Mouse (Mus musculus) brain, adult 10 weeks (tissue): ENCODE data around the gene Gal3st2. TPM values are rescaled to one million over a fixed set of nuclear protein-coding genes. Genes with fewer than 3 reads are reported as not detected.

ENCODE experiments used
- polyA plus RNA-seq: library from polyadenylated mRNA; stranded (reverse); fragments of 350-450 nt; fragmentation: Illumina TruSeq; extraction: RNeasy Lipid Tissue Mini Kit (QIAGEN cat#74804); gene quantifications from one replicate; pipeline ENCODE4 v1.2.3, GENCODE M21; 2015; ENCODE audit warnings: low read depth, low replicate concordance

The Gal3st2 gene
- not detected for polyA plus RNA-seq

GRCm38 (mm10) chr1:93861048-93861447 lies at the start of gene Gal3st2:
Gene Gal3st2 (plus strand): TSS chr1:93861306.

DNA sequence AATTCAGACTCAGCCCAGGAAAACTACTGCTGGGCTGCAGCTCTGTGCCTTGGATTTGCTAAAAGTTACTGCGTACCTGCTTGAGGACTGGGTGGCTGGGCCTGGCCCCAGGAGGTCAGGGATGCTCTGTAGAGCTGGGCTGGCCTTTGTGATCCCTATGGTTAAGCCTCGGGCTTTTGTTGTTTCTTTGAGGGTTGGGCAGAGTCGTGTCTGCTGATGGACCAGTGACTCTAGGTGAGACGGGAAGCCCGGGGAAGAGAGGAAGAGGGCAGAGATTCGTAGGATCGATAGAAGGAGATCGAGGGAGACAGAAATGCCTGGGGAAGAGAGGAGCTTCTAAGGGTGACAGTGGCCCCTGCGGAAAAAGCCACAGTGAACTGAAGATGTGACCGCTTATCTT lies 36.5 kb upstream of the Gal3st2 start, which contains the start of gene D2hgdh:
TSS of gene D2hgdh (plus strand) at position 301 of the 400 bp plus-strand sequence.

DNA sequence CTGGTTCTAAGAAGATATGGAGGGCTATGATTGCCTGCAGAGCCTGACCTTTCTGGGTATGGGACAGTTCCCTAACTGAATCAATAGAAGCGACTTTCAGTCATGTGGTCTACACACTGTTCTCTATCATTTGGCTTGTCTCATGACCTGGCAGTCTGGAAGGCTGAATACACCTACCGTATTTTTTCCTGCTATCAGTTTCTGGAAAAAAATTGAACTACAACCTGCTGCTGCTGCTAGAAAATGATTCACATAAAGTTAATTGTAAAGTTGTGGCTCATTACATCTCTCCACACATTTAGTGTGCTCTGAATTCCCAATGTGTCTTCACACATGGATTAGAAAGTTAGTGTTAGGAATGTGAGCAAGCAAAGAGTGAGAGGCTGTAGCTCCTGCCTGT lies 56.9 kb downstream of the Gal3st2 start, which contains the start of gene Gal3st2b:
TSS of gene Gal3st2b (plus strand) at position 301 of the 400 bp plus-strand sequence.

Other genes with a start within 250 kb of the Gal3st2 start
- 382 TPM for gene Stk25, start 202.6 kb upstream of the Gal3st2 start, polyA plus RNA-seq
- 74.7 TPM for gene Bok, start 175.6 kb upstream of the Gal3st2 start, polyA plus RNA-seq
- gene Atg4b, start 109.8 kb upstream of the Gal3st2 start, polyA plus RNA-seq = 69.7 TPM
- gene Thap4, start 106.4 kb upstream of the Gal3st2 start, polyA plus RNA-seq = 41.9 TPM
- gene Dtymk, start 59.4 kb upstream of the Gal3st2 start, polyA plus RNA-seq = 63.4 TPM
- 8.7 TPM for gene Ing5, start 57.3 kb upstream of the Gal3st2 start, polyA plus RNA-seq
- gene D2hgdh, start 36.4 kb upstream of the Gal3st2 start, polyA plus RNA-seq = 12.0 TPM
- gene Gal3st2b, start 57.0 kb downstream of the Gal3st2 start, polyA plus RNA-seq = not detected
- not detected for gene Gal3st2c, start 129.2 kb downstream of the Gal3st2 start, polyA plus RNA-seq
- 5.9 TPM for gene Neu4, start 159.1 kb downstream of the Gal3st2 start, polyA plus RNA-seq
- gene Pdcd1, start 191.2 kb downstream of the Gal3st2 start, polyA plus RNA-seq = not detected